Mouse (Mus musculus): Measurements from ENCODE around the gene Gtf2ird2.

Gene Gtf2ird2

DNA sequence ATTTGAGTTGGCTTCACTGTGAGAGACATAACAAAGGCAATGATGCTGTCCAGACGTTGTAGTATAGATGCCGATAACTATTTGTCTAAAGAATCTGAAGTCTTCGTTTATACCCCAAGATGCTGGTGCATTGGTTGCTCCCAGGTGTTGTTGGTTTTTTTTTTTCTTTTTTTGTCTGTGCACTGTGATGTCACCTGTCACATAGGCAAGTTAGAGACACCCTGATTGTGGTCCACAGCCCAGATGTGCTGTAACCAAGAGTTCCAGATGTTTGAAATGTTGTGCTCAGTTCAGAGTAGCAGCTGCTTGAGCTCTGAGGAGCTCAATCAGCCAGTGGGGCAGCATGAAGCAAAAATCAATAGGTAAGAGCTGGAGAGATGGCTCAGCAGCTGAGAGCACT, 2.2 kb downstream of the Gtf2ird2 start:
- no peak for DNase-seq

DNA sequence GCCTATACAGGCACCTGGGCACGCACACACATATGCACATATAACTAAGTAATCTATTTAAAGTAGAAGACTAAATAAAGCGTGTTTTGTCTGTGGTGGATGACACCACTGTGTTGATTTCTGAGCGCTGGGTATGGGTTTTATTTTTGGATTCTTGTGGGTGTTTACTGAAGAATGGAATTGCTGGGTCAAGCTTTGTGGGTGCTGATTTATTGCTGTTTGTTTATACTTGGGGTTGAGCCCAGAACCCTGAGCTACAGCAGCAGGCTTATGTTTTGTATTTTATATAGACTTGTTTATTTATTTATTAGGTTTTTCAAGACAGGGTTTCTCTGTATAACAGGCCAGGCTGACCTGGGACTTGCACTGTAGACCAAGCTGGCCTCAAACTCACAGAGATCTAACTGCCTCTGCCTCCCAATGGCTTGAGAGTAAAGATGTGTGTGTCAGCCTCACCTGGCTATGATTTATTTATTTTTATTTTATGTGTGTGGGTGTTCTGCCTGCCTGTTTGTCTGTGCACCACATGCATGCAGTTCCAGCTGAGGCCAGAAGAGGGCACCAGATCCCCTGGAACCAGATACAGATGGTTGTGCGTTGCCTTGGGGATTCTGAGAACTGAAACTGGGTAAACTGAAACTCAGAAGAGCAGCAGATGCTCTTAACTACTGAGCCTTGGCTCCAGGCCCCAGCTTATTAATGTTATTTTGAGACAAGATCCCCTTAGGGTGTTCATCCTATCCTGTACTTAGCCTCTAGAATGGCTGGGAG, 3.3 kb downstream of the Gtf2ird2 start:
- DNase-seq, result peak; percentile 91 to 92

DNA sequence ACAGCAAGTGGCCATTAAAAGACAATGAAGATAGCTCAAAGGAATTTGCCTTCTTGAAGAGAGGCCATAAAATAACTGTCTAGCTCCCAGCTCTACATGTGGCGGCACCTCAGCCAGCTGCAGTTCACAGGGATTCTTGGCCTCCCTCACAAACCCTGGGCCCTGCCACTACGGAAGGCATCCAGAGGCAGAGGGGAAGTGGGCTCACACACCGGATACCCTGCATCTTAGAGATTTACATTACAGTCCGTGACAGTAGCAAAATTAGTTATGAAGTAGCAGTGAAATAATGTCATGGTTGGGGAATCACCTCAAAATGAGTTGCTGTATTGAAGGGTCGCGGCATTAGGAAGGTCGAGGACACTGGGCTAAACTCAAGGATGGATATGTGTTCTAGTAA, 4.8 kb downstream of the Gtf2ird2 start:
- no peak for DNase-seq

DNA sequence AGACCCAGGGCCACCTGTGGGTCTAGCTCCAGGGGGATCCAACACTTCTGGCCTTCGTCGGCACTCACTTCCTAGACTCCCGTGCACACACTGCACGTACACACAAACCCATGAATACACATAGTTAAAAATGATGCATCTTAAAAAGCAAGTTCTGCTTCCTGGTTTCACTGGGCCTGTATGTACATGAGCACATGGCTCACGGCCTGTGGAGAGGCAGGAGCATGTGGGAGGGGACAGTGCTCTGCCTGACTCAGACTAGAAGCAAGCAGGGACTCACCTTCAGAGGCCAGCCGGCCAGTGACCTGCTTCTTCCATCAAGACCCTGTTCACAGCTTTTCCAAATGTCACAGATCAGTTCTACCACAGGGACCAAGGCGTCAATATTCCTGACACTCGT, 9.8 kb downstream of the Gtf2ird2 start:
- DNase-seq, result no peak

DNA sequence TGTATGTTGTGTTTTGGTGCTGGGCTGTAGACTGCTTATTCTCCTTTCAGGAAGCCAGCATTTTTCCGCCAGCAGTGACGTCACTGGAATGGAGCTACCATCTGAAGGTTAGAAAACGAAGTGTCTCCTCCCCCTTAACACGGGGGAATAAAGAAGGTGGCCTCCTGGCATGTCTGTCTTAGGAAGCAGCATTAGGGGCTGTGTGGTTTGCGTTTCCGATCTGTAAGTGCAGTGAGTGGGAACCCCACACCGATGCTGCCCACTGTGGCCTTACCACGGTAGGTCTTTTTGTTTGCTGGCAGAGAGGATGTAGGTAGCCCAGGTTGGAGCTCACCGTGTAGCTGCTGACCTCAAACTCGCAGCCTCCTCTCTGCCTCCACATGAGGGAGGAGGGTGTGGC, 22.9 kb downstream of the Gtf2ird2 start:
- no peak for DNase-seq

DNA sequence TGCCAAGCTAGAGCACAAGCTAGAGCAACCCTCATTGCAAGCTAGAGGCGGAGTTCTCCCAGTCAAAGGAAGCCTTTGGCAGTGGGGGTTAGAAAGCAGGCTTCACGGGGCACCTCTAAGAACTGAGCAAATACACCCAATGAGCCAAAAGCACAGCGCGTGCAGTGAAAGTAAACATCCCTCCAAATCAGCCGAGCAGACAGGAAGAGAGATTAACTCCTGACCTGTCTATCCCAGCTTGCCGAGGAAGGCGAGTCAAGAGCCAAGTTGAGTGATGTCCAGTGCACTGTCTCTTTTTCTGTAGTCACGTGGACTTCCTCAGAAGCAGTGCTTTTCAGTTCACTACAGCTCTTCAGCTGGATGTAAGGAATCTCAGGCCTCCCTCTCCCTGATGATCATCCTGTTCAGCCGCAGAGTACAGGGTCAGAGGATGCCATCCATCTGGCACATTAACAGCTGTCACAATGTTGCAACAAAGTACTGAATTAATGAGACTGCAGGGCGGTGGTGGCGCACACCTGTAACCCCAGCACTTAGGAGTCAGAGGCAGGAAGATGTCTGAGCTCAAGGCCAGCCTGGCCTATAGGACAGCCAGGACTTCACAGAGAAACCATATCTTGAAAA, 26.2 kb downstream of the Gtf2ird2 start:
- DNase-seq, result no peak

DNA sequence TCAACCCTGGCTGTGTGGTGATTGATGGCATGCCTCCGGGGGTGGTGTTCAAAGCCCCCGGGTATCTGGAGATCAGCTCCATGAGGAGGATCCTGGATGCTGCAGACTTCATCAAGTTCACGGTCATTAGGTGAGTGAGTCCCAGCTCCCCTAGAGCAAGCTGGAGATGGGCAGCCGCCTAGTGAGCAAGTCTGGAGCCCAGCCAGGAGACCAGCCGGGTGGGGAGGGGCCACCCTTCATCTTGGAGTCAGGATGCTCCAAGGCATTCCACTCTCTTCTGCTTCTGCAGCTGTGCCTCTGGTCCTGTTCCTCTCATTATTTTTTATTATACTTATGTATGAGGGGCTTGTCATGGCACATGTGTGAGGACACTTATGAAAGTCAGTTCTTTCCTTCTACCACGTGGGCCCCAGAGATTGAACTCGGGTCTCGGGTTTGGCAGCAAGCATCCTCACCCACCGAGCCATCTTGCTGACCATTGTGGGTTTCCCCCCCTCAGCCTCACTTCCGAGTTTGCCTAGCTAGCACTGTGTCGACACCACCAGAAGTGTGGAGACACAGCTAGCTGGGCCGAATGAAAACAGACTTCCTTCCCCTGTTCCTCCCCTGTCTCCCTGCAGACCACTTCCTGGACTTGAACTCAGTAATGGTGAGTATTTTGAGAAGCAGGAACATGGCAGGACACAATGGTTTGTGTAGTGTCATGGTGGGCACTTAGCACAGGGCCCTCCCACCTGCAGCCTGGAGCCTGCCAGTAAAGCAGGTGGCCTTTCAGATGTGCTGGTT, 30.4 kb downstream of the Gtf2ird2 start:
- peak in 1 of 2 experiments; percentile 26 for DNase-seq

DNA sequence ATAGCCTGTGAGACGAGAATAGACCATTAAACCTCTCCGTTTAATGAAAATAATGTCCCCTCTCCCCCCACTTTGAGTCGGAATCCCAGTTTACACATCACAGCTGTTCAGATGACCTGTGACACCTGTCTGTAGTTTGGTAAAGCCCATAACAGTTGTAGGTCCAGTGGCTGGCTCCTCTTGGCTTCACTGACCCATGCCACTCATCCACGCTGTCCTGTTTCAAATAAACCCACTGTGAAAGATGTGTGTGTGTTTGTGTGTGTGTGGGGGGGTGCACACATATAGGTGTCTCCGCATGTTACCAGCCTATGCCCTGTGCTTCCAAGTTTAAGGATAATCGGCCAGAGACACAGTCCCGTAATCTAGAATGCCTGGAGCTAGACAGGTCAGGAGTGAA, 34.1 kb downstream of the Gtf2ird2 start:
- DNase-seq, result no peak

DNA sequence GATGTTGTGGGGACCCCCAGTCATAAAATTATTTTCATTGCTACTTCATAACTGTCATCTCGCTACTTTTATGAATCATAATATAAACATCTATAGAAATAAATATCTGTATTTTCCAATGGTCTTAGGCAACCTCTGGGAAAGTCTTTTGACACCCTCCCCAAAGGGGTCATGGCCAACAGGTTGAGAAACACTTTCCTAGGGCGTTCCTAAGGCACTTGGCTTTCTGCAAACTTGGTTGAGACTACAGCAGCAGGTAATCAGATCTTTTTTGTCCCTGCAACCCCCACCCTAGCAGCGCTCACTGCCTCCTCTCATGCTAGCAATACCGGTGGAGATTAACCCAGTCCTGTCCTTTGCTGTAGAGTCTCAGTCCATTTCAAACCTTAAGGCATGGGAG, 37.5 kb downstream of the Gtf2ird2 start:
- DNase-seq, result no peak

DNA sequence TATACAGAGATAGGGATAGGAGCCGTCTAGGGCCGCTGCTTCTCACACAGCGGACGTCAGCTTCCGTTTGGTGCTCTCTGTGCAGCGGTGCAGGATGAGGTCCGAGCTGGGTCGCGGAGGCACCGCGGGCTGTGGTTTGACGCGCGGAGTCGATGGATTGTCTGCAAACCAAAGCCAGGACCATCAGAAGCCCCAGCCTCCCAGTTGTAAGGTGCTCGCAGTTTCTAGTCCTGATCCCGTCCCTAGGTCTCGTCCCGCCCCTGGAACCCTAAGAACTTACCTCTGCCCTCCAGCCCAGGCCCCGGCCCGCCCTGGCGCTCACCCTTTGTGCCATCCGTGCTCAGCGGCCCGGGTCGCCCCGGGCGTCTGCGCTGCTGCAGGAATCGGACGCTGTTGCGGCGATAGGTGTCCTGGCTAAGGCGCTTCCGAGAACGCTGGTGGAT, 37.9 kb downstream of the Gtf2ird2 start:
- DNase-seq, result no peak

DNA sequence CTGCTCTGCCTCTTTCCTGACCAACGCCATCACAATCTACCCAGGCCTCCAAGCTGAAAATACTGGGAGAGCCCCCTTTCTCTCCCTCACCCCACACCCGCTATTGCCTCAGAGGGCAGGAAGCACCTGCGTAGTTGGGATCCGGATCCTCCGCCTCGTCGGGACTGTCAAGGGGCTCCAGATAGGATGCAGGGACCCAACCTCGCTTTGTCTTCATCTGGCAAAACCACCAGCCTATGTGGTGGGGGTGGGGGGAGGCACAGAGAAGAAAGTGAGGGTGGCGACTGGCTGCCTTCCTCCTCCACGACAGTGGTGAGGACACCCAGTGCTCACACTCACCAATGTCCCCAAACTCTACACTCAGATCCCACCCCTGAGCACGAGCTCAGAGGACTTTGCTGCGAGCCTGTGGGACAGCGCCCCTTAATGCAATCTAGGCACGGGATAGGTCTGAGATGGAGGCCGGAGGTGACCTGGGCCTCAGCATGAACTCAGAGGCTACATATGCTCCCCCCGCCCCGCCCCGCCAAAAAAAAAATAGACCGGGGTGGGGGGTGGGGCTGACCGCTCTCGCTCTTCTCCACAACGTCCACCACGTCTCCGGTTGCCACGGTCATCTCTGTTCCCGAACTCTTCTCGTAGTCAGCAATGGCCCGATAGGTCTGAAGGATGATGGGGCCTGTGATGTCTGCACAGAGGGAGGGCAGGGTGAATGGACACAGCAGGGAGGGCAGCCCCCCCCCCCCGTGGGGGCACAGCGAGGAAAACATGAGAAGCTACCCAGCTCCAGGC, 41.5 kb downstream of the Gtf2ird2 start:
- no peak for DNase-seq

DNA sequence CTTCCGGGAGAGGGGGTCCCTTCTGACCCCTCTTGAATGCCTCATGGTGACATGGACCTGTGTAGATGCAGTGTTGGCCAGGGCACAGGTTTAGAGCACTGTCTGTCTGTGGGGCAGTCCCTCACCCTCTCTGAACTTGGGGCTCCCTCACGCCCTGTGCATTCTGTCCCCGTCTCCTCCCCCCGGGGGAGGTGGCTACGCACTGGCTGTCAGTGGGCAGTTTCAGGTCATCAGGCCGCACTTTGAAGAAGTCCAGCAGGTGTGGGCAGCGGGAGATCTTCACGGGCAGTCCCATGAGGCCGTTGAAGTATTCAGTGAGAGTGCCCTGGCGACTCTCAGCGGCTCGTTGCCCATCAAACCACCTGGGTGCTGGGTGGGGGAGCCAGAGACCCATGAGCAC, 43.1 kb downstream of the Gtf2ird2 start:
- DNase-seq, result no peak

DNA sequence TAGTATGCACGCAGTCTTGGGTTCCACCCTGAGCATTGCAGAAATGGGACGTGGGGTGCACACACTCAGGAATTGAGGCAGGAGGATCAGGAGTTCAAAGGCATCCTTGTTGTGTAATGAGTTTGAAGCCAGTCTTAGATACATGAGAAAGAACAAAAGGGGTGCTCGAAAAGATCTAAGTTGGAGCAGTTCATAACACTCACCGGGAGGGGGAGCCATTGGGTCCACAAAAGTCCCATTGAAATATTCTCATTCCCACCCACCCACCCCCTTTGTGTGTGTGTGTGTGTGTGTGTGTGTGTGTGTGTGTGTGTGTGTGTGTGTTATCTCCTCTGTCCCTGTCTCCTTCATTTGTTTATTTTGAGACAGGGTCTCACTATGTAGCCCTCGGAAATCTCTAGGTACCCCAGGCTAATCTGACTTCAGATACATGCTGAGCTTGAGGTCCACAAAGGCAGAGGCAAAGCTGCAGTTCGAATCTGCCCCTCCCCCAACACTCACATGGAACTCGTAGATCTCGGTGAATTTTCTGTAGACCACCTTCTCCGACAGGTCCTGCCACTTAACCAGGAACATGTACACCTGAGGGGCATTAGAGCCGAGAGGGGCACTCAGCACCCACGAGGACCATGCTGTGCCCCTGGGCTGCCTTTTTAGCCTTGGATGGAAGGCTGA, 43.9 kb downstream of the Gtf2ird2 start:
- peak; percentile 74 to 77 for DNase-seq

DNA sequence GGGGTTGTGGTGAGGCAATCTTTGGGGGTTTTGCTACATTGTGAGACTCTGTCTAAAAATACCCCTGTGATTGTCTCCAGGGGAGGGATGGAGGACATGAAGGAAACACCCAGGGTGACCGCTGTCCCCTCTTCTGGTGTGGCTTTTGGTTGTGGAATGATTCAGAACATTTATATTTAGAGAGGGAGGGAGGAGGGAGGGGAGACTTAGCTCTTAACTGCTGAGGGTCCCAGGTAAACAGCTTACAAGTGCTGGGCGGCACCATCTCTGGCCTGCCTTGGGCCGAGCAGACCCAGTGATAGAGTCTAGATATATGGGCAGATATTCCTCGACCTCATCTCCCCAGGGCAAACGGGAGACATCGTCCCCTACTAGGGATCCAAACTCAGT, 44.4 kb downstream of the Gtf2ird2 start:
- DNase-seq, result no peak

DNA sequence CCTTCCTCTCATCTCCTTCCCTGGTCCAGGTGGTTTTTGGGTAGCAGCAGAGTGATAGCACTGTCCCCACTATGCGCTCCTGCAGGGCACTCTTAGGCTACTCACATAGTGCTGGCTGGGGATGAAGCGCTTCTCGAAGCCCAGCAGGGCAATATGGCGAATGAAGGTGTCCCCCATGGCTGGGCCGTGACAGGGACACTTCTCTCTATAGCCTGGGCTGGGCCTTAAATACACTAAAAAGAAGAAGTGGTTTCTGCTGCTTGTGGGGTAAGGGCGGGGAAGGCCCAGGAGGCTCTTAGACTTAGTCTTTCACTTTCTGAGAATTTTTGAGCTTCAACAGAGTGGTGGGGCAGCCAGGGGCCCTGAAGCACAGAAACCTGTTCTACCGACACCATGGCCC, 45.6 kb downstream of the Gtf2ird2 start, which contains the start of gene Ncf1:
Gene Ncf1 (minus strand): TSS at position 235 of the 400 bp plus-strand sequence.
- peak; percentile 81 to 84 for DNase-seq

DNA sequence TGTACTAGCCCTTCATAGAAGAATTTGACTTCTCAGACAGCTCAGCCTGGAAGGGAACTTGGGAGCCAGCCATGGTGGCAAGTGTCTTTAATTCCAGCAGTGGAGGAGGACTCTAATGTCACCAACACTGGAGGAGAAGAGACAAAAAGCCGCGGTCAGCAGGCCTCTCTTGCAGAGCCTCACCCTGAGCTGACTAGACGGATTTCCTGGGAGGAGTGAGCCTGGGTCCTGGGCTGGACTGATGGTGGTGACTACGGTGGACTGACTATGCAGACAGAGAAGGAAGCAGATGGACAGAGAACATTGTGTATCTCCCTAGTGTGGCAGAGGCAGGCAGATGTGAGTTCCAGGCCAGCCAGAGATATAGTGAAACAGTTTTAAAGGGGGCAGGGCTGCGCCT, 47.6 kb downstream of the Gtf2ird2 start:
- no peak for DNase-seq

DNA sequence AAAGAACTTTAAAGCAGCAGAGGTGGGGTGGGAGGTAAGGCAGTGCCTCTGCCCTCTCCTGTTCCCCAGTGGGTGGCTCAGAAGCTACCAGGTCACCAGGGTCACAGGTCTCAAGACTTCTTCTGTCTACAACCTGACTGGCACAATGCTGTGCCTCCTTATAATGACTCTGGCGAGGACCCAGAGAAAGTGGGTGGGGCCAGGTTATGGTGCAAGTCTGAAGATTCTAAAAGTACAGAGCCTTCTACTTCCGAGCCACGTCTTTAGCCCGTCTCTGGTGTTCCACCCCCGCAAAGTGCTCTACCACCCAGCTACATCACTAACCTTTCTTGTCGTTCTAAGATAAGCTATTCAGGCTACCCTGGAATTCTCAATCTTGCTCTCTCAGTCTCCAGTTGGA, 48.3 kb downstream of the Gtf2ird2 start:
- peak; percentile 57 to 60 for DNase-seq

DNA sequence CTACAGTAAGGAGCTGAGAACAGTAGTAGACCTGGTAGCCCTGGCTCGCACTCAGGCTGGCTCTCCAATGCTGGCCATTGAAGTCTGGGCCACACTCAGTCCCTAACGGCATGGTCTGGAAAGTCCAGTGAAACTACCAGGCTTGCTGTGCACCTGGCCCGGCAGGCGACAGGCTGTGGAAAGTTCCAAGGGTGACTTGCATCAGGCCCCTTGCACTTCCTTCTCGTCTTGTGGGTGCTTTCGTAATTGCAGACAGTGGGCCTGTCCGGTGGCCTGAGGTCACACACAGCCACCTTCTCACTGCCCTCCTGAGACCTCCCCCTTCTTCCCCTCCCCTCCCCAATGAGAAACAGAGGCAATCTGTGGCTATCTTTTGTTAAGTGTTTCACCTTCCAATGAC, 48.7 kb downstream of the Gtf2ird2 start:
- peak; percentile 54 to 62 for DNase-seq

DNA sequence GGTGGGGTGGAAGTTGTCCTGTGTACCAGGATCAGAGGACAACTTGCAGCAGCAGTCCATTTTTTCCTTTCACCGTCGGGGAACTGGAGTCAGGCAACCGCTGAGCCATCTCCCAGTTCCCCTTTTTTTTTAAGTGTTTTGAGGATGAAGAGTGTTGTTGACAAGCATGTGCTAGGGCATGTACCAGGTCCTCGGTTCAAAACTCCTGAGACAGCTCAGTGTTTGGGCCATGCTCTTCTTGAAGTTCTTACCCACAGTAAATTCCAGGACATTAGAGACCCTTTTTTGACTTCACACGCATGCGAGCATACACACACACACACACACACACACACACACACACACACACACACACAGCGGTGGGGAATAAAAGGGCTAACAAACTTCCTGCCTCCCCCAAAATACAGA, 49.4 kb downstream of the Gtf2ird2 start:
- DNase-seq, result peak; percentile 38 to 44

DNA sequence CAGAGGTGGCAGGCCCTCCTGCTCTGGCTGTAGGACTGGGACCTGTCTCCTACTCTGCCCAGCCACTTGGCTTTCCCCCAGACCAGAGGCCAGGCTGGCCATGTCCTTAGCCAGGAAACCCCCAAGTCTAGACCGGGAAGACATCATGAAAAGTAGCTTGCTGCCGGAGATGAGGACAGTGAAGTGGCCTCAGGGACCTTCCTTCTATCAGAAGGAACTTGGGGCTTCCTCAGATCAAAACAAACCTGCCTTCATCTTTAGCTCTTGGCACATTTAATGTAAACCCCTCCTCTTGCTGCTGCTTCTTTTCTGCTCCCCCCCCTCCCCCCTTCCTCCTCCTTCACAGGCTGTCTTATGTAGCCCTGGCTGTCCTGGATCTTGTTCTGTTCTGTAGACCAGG, 50.4 kb downstream of the Gtf2ird2 start:
- DNase-seq, result no peak

DNA sequence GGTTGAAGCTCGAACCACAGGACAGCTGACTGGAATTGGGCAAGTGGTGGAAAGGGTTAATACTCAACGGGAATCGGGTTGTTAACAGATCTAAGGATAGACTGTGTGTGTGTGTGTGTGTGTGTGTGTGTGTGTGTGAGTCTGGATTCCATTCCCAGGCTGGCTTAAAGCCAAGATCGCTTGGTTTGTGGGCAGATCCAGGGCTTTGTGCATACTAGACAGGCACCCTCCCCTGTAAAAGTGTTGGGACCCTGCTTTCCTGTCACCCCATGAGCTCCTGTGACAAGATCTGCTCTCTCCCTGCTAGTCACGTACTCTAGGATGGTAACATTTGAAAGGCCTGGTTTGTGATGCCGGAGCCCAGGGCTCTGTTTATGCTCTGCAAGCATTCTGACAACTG, 51.3 kb downstream of the Gtf2ird2 start:
- no peak for DNase-seq

DNA sequence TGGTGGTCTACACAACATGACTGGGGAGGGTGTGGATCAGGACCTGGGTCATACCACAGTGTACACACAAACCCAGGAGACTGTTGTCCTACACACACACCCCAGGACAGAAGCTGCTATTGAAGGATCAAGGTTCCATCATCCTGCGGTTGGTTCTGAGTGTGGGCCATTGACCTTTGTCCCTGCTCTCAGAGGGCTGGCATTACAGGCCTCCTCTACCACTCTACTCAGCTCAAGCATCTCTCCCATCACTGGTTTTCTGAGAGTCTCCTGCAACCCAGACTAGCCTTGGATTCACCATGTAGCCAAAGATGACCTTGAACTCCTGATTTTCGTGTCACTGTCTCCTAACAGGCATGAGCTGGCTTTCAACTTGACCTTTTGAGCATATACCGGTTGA, 52.4 kb downstream of the Gtf2ird2 start:
- DNase-seq, result no peak

All from B cell, adult 2 months (primary cell).